Mouse (Mus musculus) cerebellum, adult (tissue): ENCODE data around the gene Trio.

Source experiments
- ATAC-seq: cut with Nextera tagmentation; 2 replicates; pipeline ENCODE4 v1.9.2; 2017; ENCODE audit warnings: mild to moderate bottlenecking, moderate library complexity, mixed read lengths; ENCODE audit not compliant: insufficient number of reproducible peaks, low FRiP score, low TSS enrichment

Trio gene

DNA sequence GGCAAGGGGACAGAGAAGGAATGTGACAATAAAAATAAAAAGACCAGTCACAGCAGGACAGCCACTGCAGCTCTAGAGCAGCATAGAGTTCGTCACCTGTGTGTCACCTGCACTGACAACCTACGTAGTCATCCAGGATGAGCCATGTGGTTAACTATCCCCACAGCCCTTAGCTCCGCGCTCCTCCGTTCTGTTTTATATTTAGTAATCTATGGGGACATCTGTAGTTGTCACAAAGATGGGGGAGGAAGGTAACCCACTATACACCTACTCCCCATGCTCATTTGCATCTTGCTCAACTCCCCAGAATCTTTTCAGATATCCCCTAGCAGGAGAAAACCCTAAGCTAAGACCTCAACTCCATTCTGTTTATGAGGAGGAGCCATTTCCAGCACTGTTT, 71.3 kb downstream of the Trio start:
- no peak for ATAC-seq

- no peak for ATAC-seq
Measured at GRCm38 (mm10) chr15:27953570-27953969, 72.1 kb downstream of the Trio start.

DNA sequence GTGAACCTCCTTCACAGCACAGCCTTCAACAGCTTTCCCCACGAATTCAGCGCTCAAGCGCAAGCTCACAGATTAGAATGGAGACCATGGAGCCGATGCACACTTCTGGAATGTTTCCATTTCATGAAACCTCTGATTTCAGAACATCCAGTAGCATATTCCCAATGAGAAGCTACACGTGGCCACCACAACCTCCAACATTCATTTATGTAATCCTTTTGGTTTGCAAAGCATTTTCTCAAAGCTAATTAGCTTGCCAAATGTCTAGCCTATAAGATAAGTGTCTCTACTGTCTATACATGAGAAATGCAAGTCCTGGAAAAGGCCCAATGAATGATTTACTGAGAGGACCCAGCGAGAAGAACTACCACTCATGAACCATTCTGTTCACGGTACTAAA, 74.5 kb downstream of the Trio start:
- ATAC-seq, result no peak

GRCm38 (mm10) chr15:27949196-27949595, 76.5 kb downstream of the Trio start:
- no peak for ATAC-seq

DNA sequence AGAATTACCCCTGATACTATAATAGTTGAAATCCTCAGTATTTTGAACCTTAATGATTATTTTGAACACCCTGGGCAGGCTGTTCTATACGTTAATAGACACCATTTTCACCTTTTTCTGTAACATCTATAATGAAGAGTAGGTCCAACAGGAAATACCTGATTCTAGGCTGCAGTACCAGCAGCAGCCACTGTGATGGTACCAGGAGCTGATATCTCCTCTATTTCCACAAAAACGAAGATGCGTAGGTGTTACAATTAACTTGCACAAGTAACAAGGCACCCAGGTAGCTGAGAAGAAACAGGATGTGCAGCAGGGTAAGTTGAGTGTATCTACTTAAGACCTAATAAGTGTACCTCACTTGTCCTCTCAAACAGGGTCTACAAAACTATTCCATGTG, 77.8 kb downstream of the Trio start:
- no peak for ATAC-seq

DNA sequence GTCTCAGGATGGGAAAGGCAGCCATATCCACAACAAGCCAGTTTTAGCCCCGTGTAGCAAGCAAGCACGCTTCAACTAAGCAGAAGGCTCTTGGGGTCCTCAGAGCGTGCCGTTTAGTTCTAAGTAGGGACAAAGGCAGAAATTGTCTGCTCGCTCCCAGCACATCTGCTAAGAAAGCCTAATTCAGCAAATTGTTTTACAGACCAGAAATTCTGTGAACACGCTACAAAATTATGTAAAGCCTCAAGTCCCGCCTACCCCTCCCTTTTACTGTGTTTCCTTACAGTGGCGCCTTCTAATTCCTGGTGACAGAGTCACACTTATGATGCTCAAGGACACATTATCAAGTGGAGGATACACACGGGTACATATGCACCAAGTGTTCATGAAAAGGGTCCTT, 80.1 kb downstream of the Trio start:
- ATAC-seq, result no peak

GRCm38 (mm10) chr15:27944898-27945297, 80.8 kb downstream of the Trio start:
- no peak for ATAC-seq

DNA sequence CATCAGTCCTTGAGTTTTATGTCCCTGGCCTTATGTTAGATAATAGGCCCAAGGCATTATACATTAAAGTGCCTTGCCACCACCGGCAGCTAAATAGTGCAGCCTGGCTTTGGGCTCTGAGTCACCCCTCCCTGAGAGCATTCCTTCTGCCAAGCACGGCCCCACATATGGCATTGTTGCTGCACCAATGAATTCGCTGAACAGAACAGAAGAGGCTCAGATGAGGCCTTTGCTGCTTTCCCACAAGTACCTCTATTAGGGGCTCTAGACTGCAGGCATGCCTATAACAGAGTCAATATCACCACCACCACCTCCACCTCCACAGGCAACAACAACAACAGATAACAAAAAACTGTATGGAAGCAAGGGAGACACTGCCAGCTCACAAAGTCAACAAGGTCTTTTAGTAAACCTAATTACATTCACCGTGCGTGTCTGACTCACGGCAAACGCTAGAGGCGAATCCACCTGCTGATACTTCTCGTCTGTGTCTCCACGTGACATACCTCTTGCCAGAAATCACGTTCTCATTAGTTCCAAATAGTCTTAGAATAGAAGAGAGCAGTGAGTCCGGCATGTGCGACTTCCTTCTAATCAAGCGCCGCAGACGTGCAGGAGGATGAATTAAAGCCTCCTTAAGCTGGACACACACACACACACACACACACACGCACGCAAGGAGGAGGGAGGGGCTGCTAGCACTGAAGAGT, 82.0 kb downstream of the Trio start:
- ATAC-seq, result peak; percentile 77

GRCm38 (mm10) chr15:27942148-27942847, 83.3 kb downstream of the Trio start:
- ATAC-seq, result no peak

DNA sequence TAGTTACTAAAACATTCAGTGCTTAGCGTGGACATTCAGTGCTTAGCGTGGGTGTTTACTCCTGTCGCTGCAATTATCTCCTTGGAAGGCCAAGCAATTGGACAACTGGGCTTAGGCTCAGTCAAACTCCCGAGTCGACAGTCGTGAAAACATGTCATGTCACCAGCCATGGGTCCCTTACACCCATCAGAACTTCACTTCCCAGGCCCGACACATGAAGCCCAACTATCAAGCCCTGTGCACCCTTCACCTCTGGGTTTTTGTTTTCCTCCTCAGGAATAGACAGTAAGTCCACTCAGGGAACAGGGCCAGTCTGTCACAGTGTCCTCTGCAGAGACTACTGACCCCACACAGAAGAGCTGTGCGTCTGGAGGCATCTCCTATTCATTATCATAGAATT, 84.2 kb downstream of the Trio start:
- no peak for ATAC-seq

DNA sequence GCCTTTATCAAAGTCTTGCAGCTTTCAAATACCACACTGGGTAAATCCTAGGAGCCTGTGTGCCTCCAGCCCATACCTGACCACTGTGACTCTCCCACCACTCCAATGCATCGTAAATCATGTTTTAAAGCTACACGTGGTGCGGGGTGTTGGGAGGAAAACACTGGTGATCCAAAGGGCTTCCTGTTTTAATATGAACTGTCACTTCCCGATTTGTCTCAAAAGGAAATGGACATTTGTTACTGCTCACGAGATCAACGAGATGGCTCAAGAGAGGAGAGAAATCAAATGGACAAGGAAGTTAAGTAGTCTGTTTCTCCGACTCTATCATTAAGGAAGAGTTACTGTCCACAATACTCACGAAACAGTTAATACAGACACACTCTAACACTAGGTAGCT, 84.6 kb downstream of the Trio start:
- no peak for ATAC-seq

DNA sequence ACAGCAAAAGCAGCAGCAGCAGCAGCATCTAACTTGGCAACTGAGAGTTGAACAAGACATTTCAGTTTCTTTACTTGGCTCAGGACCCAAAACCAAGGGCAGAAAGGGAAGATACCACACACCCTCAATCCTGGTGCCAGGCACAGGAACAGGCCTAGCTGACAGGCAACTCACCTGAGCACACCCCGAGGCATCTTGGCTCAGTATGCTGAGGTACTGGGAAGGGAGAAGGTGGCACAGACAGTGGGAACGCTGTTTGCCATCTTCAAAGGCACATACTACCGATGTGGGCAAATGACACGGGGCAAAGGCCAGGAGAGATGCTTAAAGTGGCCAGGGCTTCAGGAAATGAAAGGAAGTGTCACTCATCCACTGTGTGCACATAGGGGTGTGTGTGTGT, 85.6 kb downstream of the Trio start:
- ATAC-seq, result no peak

- peak; percentile 60 for ATAC-seq
Measured at GRCm38 (mm10) chr15:27938886-27939285, 86.8 kb downstream of the Trio start.

- ATAC-seq, result peak; percentile 46
Measured at GRCm38 (mm10) chr15:27937861-27938833, 87.5 kb downstream of the Trio start.

GRCm38 (mm10) chr15:27937003-27937860, 88.4 kb downstream of the Trio start:
- ATAC-seq, result peak; percentile 71

DNA sequence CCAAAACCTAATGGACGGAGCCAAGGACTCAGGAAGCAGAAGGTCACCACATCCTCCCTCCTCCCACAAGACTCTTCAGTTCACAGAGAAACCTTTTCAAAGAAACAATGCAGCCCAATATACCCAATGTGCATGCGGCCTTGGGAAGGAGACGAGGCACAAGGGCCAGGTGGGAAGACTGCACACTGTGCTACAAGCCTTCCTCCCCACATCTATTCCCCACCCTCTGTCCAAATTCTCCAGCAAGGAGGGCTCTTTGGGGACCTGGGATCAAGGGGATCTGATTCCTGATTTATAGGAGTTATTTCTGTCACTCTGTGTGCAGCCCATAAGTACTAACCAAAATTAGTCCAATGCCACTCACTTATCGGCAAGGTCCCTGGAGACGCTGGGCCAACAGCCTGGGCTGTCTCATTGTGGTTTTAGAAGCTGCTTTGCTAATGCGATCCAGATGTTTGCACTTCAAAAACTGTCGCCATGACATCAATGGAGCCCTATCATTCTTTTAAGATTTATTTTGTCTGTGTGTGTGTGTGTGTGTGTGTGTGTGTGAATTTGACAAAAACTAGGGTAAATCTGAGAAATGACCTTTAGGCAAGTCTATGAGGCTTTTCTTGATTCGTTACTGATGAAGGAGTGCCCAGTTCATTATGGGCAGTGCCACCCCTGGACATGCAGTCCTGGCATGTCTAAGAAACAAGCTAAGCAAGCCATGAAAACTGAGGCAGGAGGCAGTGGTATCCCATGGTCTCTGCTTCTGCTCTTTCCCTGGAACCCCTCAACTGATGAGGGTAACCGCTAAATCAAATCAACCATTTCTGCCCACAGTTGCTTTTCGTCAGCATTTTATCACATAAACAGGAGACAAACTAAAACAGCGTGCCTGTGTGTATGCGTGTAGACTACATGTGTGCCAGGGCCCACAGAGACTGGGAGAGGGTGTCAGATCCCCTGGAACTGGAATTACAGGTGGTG, 89.6 kb downstream of the Trio start:
- ATAC-seq, result no peak

DNA sequence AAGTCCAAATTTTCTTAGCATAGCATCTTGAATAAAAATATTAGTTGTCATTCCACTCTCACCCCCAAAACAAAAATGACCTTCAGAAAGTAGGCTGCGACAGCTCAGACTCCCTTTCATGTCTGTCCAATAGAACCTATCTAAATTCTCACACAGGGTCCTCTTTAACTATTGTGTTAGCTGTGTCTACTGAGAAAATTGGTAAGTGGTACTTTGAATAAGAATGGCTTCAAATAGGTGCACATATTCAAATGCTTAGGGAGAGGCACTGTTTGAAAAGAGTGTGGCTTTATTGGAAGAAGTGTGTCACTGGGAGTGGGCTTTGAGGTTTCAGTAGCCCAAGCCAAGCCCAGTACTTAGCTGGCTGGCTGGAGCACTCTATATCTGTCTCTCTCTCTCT, 92.4 kb downstream of the Trio start:
- no peak for ATAC-seq

DNA sequence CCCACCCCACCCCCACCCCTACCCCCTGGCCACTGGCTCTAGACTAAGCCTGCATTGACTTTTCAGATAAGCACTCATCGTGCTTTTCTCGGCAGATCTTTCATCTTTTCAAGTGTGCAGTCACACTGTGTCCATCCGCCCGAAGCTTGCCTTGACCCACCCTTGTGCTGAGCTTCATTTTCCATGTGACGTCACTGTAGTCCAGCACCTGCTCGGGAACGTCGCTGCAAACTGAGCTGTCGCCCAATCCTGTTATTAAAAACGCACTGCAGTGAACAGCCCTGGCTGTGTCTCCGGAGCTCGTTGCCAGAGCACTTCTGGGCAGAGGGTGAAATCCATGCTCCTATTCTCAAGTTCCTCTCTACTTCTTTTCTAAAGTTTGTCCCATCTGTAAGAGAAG, 93.8 kb downstream of the Trio start:
- no peak for ATAC-seq

DNA sequence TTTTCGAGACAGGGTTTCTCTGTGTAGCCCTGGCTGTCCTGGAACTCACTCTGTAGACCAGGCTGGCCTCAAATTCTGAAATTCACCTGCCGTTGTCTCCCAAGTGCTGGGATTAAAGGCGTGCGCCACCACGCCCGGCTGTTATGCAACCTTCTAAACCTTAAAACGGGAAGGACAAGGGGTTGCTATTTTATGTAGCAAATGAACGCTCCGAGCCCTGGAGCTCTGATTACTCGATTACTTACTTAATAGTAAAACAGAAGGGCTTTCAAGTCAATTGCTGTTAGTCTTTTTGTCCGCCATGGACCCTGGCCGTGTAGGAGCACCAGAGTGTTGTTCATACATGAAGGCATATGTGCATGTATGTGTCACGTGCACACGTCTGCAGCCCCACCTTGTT, 94.2 kb downstream of the Trio start:
- no peak for ATAC-seq
